Mouse (Mus musculus): ENCODE results near the gene Gm10647. TPM values are rescaled to one million over a fixed set of nuclear protein-coding genes. Genes with fewer than 3 reads are reported as not detected.
A peak's percentile ranks its signal among the peaks of the same experiment; 100 is the strongest.
"Not testable (repeated sequence)": the region's sequence is repeated elsewhere in the genome, so short reads cannot be mapped to it uniquely, and the experiment has no call there.

Gene Gm10647
- polyA plus RNA-seq, 1 experiment from 2014 or later: 0.25 TPM

DNA sequence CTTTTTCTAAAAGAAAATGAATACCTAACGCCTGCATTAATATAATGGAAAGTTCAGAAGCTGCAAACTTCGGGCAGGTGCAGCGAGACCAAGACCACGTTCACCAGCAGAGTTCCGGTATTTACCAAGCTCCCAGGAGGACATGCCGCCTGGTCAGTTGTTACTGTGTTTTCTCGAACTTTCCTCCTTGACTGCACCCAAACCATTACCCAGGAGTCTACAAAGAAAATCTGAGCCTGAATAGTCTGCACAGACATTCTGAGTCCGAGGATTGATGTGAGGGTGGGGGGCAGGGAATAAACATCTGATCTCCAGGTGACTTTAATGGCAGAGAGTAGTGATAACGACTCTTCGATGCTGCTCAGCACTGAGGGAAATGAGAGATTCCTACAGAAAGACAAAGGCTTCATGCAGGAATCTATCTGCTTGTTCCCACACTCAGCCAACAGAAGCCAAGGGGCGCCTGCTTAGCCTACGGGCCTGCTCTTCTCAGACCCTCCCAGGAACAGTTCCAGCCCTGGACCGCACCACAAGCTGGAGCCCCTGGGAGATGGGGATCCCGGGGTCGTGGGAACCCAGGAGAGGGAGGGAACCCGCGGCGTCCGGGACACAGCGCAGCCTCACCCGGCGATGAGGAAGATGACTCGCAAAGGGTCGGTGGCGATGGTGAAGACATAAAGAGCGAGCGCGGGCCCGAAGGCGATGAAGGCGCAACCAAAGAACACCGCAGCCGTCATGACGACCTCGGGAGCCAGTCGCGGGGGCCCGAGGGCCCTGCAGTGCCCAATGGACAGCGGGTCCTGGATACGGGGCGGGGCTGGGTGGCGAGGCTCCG, 2.0 kb upstream of the Gm10647 start:
- 2% methylated on average over 39 of the region's 43 CpGs for WGBS
- Histone ChIP-seq H3K27ac (replicated peaks; ENCODE audit: low read depth, low read length) (peak overlapping the region; percentile 78), H3K27me3 (replicated peaks; ENCODE audit: control insufficient read depth, insufficient read depth, low read length) (no peaks in the 10 kb centered on the region), H3K4me1 (ENCODE audit: control insufficient read depth, insufficient read depth, low read length) (peaks cover 7% of the 10 kb centered on the region), H3K36me3 (ENCODE audit: control insufficient read depth, insufficient read depth, low read length) (no peaks in the 10 kb centered on the region), H3K9ac (ENCODE audit: low read depth, low read length) (peak overlapping the region; percentile 77), H3K9me3 (ENCODE audit: control insufficient read depth, low read length) (no peaks in the 10 kb centered on the region), H3K4me3 (ENCODE audit: low read depth, low read length) (peak overlapping the region; percentile 66), H3K4me2 (ENCODE audit: low read depth, low read length) (peak overlapping the region; percentile 82)
- DNase-seq (ENCODE audit: low spot score) (peak; percentile 9), ATAC-seq (ENCODE audit: low read depth) (peak; percentile 19)

DNA sequence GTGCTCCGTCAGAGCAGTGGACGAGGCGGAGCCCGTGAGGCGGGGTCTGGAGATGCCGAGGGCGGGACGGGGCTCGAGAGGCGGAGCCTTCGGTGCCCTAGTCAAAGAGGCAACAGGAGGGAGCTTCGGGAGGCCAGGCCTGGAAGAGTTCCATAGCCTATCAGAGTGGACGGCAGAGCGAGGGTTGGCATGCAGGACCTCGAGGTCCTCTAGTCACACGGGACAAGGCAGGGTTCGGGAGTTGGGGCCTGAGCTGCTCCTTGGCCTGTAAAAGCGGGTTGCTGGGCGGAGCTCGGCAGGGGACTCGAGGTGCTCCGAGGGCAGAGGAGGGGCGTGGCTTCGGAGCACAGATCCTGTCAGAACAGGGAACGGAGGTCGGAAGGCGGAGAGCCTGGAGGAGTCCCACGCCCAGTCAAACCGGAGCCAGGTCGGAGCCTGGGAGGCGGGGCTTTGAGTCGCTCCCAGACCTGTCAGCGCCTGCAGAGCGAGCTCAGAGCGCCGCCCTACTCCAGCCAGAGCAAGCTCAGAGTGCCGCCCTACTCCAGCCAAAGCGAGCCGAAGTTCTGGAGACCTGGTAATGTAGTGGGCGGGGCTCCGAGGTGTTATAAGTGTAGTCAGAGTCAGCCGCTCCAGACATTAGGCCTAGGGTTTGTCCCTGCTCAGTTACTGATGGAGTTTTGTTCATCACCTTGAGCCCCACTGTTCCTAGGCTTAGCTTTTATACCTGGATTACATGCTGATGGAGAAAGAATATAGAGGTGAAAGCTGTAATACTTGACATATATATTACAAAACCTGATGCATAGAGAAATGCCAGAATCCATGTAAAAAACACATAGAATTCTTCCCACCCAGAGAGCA, 1.1 kb upstream of the Gm10647 start, which contains the start of gene Aph1b:
Aph1b (minus strand) TSS at position 27 of the 861 bp plus-strand sequence.
- peak; percentile 98 for ATAC-seq (ENCODE audit: low read depth)
- Histone ChIP-seq H3K27me3 (replicated peaks; ENCODE audit: control insufficient read depth, insufficient read depth, low read length) (no peaks in the 10 kb centered on the region), H3K4me2 (ENCODE audit: low read depth, low read length) (peak within 1 kb of the TSS; percentile 82), H3K36me3 (ENCODE audit: control insufficient read depth, insufficient read depth, low read length) (no peaks in the 10 kb centered on the region), H3K27ac (replicated peaks; ENCODE audit: low read depth, low read length) (peak within 1 kb of the TSS; percentile 78), H3K9ac (ENCODE audit: low read depth, low read length) (peak within 1 kb of the TSS; percentile 77), H3K4me1 (ENCODE audit: control insufficient read depth, insufficient read depth, low read length) (peaks cover 7% of the 10 kb centered on the region), H3K9me3 (ENCODE audit: control insufficient read depth, low read length) (no peaks in the 10 kb centered on the region), H3K4me3 (ENCODE audit: low read depth, low read length) (peak within 1 kb of the TSS; percentile 66)
- peak; percentile 99 for DNase-seq (ENCODE audit: low spot score)
- WGBS: under 1% methylated on average over 27 of the region's 42 CpGs

DNA sequence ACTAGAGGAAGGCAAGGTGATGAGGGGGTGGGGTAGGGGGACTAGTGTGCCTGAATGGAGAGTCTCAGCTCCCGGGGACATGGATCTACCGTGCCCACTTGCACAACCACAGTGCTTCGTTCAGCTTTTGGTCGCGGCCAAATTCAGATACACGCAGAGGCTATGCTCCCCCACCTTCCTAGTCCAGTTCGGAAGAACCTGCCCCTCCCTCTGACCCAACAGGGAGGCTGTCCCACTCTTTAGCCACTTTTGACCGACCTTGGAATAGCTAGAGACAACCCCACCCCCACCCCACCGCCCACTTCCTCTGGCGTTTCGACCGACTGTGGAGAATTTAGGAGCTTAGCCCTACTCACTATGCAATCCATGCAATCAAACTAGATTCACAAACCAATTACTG, 5.1 kb downstream of the Gm10647 start:
- no peak overlapping the region for H3K4me3 ChIP-seq (ENCODE audit: low read depth, low read length)
- no peaks in the 10 kb centered on the region for H3K36me3 ChIP-seq (ENCODE audit: control insufficient read depth, insufficient read depth, low read length)
- no peaks in the 10 kb centered on the region for H3K9me3 ChIP-seq (ENCODE audit: control insufficient read depth, low read length)
- peaks cover 6% of the 10 kb centered on the region; the same call in 1 of the 2 replicates for H3K4me1 ChIP-seq (ENCODE audit: control insufficient read depth, insufficient read depth, low read length)
- ATAC-seq (ENCODE audit: low read depth) (no peak), DNase-seq (ENCODE audit: low spot score) (no peak)
- no peak overlapping the region for H3K27ac ChIP-seq (replicated peaks; ENCODE audit: low read depth, low read length)
- no peak overlapping the region for H3K9ac ChIP-seq (ENCODE audit: low read depth, low read length)
- no peak overlapping the region for H3K4me2 ChIP-seq (ENCODE audit: low read depth, low read length)
- peaks cover 17% of the 10 kb centered on the region; the same call in 1 of the 2 replicates for H3K27me3 ChIP-seq (replicated peaks; ENCODE audit: control insufficient read depth, insufficient read depth, low read length)
- WGBS: 34% methylated on average over 10 of the region's 12 CpGs

DNA sequence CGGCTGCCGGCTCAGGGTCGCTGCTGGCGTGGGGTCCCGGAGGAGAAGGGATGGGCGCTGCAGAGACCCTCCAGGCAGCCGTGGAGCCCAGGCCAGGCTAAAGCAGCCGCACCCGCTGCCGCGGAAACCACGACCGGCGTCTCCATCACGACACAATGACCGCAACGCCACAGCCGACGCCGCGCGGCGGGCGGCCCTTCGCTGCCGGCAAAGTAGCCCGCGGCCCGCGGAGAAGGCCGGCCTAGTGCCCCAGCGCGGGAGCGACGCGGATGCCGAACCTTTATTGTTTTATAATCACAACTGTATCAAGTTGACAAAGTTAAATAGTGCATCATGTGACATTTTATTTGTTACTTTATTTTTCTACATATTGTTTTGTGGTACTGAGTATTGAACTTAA, 9.1 kb downstream of the Gm10647 start:
- whole genome bisulfite sequencing: 7% methylated on average over 23 of the region's 37 CpGs
- not testable (repeated sequence) for DNase-seq (ENCODE audit: low spot score)
- 0 out of 2 replicates have a peak overlapping the region, but pooled peaks have one; percentile 34 for H3K9ac ChIP-seq (ENCODE audit: low read depth, low read length)

GRCm38 (mm10) chr9:66813392-66813791, 16.6 kb downstream of the Gm10647 start:
- Histone ChIP-seq H3K27ac (replicated peaks; ENCODE audit: low read depth, low read length) (no peak overlapping the region), H3K4me3 (ENCODE audit: low read depth, low read length) (no peak overlapping the region), H3K27me3 (replicated peaks; ENCODE audit: control insufficient read depth, insufficient read depth, low read length) (no peaks in the 10 kb centered on the region), H3K9me3 (ENCODE audit: control insufficient read depth, low read length) (no peaks in the 10 kb centered on the region), H3K4me1 (ENCODE audit: control insufficient read depth, insufficient read depth, low read length) (no peaks in the 10 kb centered on the region), H3K9ac (ENCODE audit: low read depth, low read length) (no peak overlapping the region), H3K4me2 (ENCODE audit: low read depth, low read length) (no peak overlapping the region), H3K36me3 (ENCODE audit: control insufficient read depth, insufficient read depth, low read length) (no peaks in the 10 kb centered on the region)
- 10% methylated on average over 2 of the region's 2 CpGs for WGBS
- no peak for ATAC-seq (ENCODE audit: low read depth)
- DNase-seq (ENCODE audit: low spot score): peak; percentile 26

More for the DNA sequence above, 9.1 kb downstream of the Gm10647 start:
- H3K36me3 ChIP-seq (ENCODE audit: control insufficient read depth, insufficient read depth, low read length); H3K9me3 ChIP-seq (ENCODE audit: control insufficient read depth, low read length); H3K27ac ChIP-seq (replicated peaks; ENCODE audit: low read depth, low read length); H3K4me1 ChIP-seq (ENCODE audit: control insufficient read depth, insufficient read depth, low read length); ATAC-seq (ENCODE audit: low read depth): not testable (repeated sequence)
- H3K4me3 ChIP-seq (ENCODE audit: low read depth, low read length): peak overlapping the region; percentile 35
- H3K4me2 ChIP-seq (ENCODE audit: low read depth, low read length): peak overlapping the region; percentile 58
- peaks cover 19% of the 10 kb centered on the region; the same call in 1 of the 2 replicates for H3K27me3 ChIP-seq (replicated peaks; ENCODE audit: control insufficient read depth, insufficient read depth, low read length)

DNA sequence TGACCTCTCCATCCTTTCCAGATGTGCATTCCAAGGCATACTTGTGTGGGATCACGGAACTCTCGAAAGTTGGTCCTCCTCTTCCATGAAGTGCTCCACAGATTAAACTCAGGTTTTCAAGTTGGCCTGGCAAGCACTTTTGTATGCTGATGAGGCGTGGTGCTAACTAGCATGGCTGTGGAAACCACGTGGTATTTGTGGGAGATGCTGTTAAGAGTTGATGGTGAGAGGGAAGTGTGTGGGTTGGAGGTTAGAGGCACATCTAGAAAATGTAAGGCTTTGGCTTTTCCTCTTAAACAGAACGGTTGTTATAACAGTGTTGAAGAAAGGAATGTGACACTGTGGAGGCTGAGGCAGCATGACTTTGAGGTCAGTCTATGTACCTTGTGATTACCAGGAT, 24.2 kb downstream of the Gm10647 start:
- ATAC-seq (ENCODE audit: low read depth): no peak
- no peaks in the 10 kb centered on the region for H3K9me3 ChIP-seq (ENCODE audit: control insufficient read depth, low read length)
- H3K27ac ChIP-seq (replicated peaks; ENCODE audit: low read depth, low read length): no peak overlapping the region
- no peaks in the 10 kb centered on the region for H3K27me3 ChIP-seq (replicated peaks; ENCODE audit: control insufficient read depth, insufficient read depth, low read length)
- no peak overlapping the region for H3K9ac ChIP-seq (ENCODE audit: low read depth, low read length)
- H3K36me3 ChIP-seq (ENCODE audit: control insufficient read depth, insufficient read depth, low read length): no peaks in the 10 kb centered on the region
- H3K4me2 ChIP-seq (ENCODE audit: low read depth, low read length): no peak overlapping the region
- no peak for DNase-seq (ENCODE audit: low spot score)
- 63% methylated on average over 5 of the region's 5 CpGs for WGBS
- H3K4me1 ChIP-seq (ENCODE audit: control insufficient read depth, insufficient read depth, low read length): no peaks in the 10 kb centered on the region
- H3K4me3 ChIP-seq (ENCODE audit: low read depth, low read length): no peak overlapping the region

- not testable (repeated sequence) for H3K36me3 ChIP-seq (ENCODE audit: control insufficient read depth, insufficient read depth, low read length); H3K4me2 ChIP-seq (ENCODE audit: low read depth, low read length); H3K9me3 ChIP-seq (ENCODE audit: control insufficient read depth, low read length); H3K27me3 ChIP-seq (replicated peaks; ENCODE audit: control insufficient read depth, insufficient read depth, low read length); H3K27ac ChIP-seq (replicated peaks; ENCODE audit: low read depth, low read length); DNase-seq (ENCODE audit: low spot score); H3K4me1 ChIP-seq (ENCODE audit: control insufficient read depth, insufficient read depth, low read length); ATAC-seq (ENCODE audit: low read depth); H3K4me3 ChIP-seq (ENCODE audit: low read depth, low read length); H3K9ac ChIP-seq (ENCODE audit: low read depth, low read length)
- no CpG with 5 or more reads among the region's 5 CpGs for WGBS
Measured at GRCm38 (mm10) chr9:66822255-66822654, 25.4 kb downstream of the Gm10647 start.

DNA sequence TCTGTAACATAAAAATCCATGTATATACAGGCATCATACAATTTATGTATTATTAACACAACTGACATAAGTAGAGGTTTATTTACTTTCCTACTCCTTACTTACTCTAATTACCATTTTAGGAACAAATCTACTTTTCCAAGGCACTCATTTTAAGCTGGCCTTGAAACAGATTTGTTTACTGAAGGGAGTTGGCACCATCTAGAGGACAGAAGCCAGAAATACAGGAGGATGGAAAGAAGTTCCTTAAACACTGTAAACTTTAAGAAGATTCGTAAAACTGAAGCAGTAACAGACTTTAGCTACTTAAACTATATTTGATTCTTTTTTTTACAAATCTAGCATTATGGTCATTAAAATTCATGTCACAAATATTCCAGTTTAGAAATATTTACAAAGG, 29.2 kb downstream of the Gm10647 start:
- 32% methylated on average over 1 of the region's 1 CpGs for WGBS
- DNase-seq (ENCODE audit: low spot score) (peak; percentile 83), ATAC-seq (ENCODE audit: low read depth) (no peak)
- no peaks in the 10 kb centered on the region for H3K27me3 ChIP-seq (replicated peaks; ENCODE audit: control insufficient read depth, insufficient read depth, low read length)
- H3K9ac ChIP-seq (ENCODE audit: low read depth, low read length): no peak overlapping the region
- no peaks in the 10 kb centered on the region for H3K4me1 ChIP-seq (ENCODE audit: control insufficient read depth, insufficient read depth, low read length)
- H3K4me2 ChIP-seq (ENCODE audit: low read depth, low read length): no peak overlapping the region
- no peak overlapping the region for H3K4me3 ChIP-seq (ENCODE audit: low read depth, low read length)
- H3K9me3 ChIP-seq (ENCODE audit: control insufficient read depth, low read length): no peaks in the 10 kb centered on the region
- H3K36me3 ChIP-seq (ENCODE audit: control insufficient read depth, insufficient read depth, low read length): no peaks in the 10 kb centered on the region
- no peak overlapping the region for H3K27ac ChIP-seq (replicated peaks; ENCODE audit: low read depth, low read length)
